9 mouse cellular contexts compared by ENCODE assay signal in genomic region chr17:25829558-25830017, GRCm38 (mm10). TPM values are rescaled to one million over a fixed set of nuclear protein-coding genes. Genes with fewer than 3 reads are reported as not detected.
DNase-seq lines count a peak whose midpoint lies in the region; ATAC-seq and TF ChIP-seq lines count a peak whose summit lies in the region.
"Had no signal": no experiment of that assay in that cellular context is flagged by ENCODE, and none has a peak within 500 bp of the region (broad histone marks: within the 10 kb centered on the region; RNA-seq: fewer than 3 reads in every experiment).

No protein-coding gene starts in this region.

- no peaks in the 10 kb centered on the region for H3K27me3 ChIP-seq in heart, embryonic 10.5 days (ENCODE audit: insufficient read depth, poor library complexity, severe bottlenecking)
- H3K27me3 ChIP-seq in heart, postnatal 0 days (ENCODE audit: control insufficient read depth, insufficient read depth, low read length): no peaks in the 10 kb centered on the region

- no peak for TF ChIP-seq CTCF in heart, postnatal 0 days (IDR thresholded peaks at IDR 0.05; ENCODE audit: low read depth)

- no peaks in the 10 kb centered on the region for H3K9me3 ChIP-seq in heart, embryonic 10.5 days
- H3K9me3 ChIP-seq in ES-E14 (ENCODE audit: control insufficient read depth, insufficient read depth, low read depth, low read length): no peaks in the 10 kb centered on the region
- no peaks in the 10 kb centered on the region for H3K9me3 ChIP-seq in heart, postnatal 0 days (replicated peaks; ENCODE audit: control insufficient read depth, low read length)
- H3K9me3 ChIP-seq: G1E had no signal

- H3K4me1 ChIP-seq in heart, embryonic 10.5 days: peaks cover 84% of the 10 kb centered on the region
- H3K4me1 ChIP-seq in ES-E14 (ENCODE audit: control insufficient read depth in 2 of 2, insufficient read depth in 2 of 2, low read length in 2 of 2, poor library complexity in 1 of 2): peaks cover 2 to 23% of the 10 kb centered on the region in 2 experiments; a peak in 2 of 4 replicates
- H3K4me1 ChIP-seq in heart, postnatal 0 days (ENCODE audit: control insufficient read depth, insufficient read depth): peaks cover 33% of the 10 kb centered on the region

- no peak for ATAC-seq in heart, postnatal 0 days (ENCODE audit: insufficient read depth, low read depth)

- peak overlapping the region; percentile 86 for H3K9ac ChIP-seq in ES-E14 (ENCODE audit: insufficient read depth, low read depth, low read length, poor library complexity, severe bottlenecking)
- peak overlapping the region; percentile 77 for H3K9ac ChIP-seq in heart, postnatal 0 days (replicated peaks; ENCODE audit: low read depth, low read length)

- WGBS in heart, embryonic 10.5 days: 37% methylated on average over 8 of the region's 8 CpGs
- 30% methylated on average over 8 of the region's 8 CpGs for WGBS in heart, postnatal 0 days
- 52% methylated on average over 8 of the region's 8 CpGs for WGBS in macrophage (ENCODE audit: missing documents)

- H3K36me3 ChIP-seq in heart, embryonic 10.5 days: peaks cover 55% of the 10 kb centered on the region
- H3K36me3 ChIP-seq in ES-E14 (ENCODE audit: control insufficient read depth, insufficient read depth, low read length, poor library complexity, severe bottlenecking) (peaks cover 47% of the 10 kb centered on the region), macrophage (ENCODE audit: inconsistent target) (peaks cover 26% of the 10 kb centered on the region; the same call in 1 of the 2 replicates)
- peaks cover 33% of the 10 kb centered on the region for H3K36me3 ChIP-seq in heart, postnatal 0 days (replicated peaks; ENCODE audit: control insufficient read depth, insufficient read depth, low read length)

- H3K27ac ChIP-seq in heart, embryonic 10.5 days: peak overlapping the region; percentile 93
- H3K27ac ChIP-seq in ES-E14 (ENCODE audit: insufficient read depth, low read depth, low read length, poor library complexity, severe bottlenecking) (peak overlapping the region; percentile 3; the same call in 1 of the 2 replicates), macrophage (peak overlapping the region; percentile 62)
- peak overlapping the region; percentile 87 for H3K27ac ChIP-seq in heart, postnatal 0 days (ENCODE audit: low read depth)

- DNase-seq in heart, embryonic 10.5 days (ENCODE audit: low spot score): no peak
- no peak for DNase-seq in heart, adult 8-10 months (ENCODE audit: low spot score)
- no peak for DNase-seq in ES-E14 (ENCODE audit: low read depth, low spot score)
- DNase-seq in heart, postnatal 0 days (ENCODE audit: low spot score): no peak
- DNase-seq in urinary bladder, postnatal 4 days (ENCODE audit: low spot score in 2 of 2): no peak
- no peak for DNase-seq in thymus, postnatal 14 days
- DNase-seq in spleen, postnatal 36 days (ENCODE audit: low spot score in 2 of 2): no peak

- no peak for TF ChIP-seq EP300 in heart, postnatal 0 days (IDR thresholded peaks at IDR 0.05; ENCODE audit: low read depth)

- H3K4me3 ChIP-seq in heart, embryonic 10.5 days: peak overlapping the region; percentile 86
- H3K4me3 ChIP-seq in ES-E14 (ENCODE audit: insufficient read depth in 1 of 2, low read depth in 1 of 2, low read length in 2 of 2, poor library complexity in 1 of 2, severe bottlenecking in 1 of 2) (peak overlapping the region; percentile 70 to 73), macrophage (ENCODE audit: inconsistent target) (peak overlapping the region; percentile 64)
- peak overlapping the region; percentile 65 for H3K4me3 ChIP-seq in heart, postnatal 0 days (ENCODE audit: low read depth, low read length)

- in situ Hi-C loops in ES-E14 (cut with MboI; ENCODE audit: low sequenced_read_pairs in 2 of 2, unreplicated experiment in 2 of 2): no loop called here

- peak overlapping the region; percentile 92 for H3K4me2 ChIP-seq in heart, postnatal 0 days (ENCODE audit: low read depth, low read length)

- peaks cover 59% of the 10 kb centered on the region for H3K79me2 ChIP-seq in macrophage (ENCODE audit: inconsistent target)

TF ChIP-seq in ES-E14, 5 proteins besides CTCF, POLR2A, EP300 and RAD21:
- no peak for TF ChIP-seq MAFK (IDR thresholded peaks at IDR 0.05; ENCODE audit: insufficient read depth, low read depth, low read length)
- no peak for TF ChIP-seq HCFC1 (IDR thresholded peaks at IDR 0.05; ENCODE audit: borderline replicate concordance, insufficient read depth, low read length)
- no peak for TF ChIP-seq CHD2 (IDR thresholded peaks at IDR 0.05; ENCODE audit: low read depth, low read length)
- no peak for TF ChIP-seq ZC3H11A (IDR thresholded peaks at IDR 0.05; ENCODE audit: borderline replicate concordance, low read depth, low read length)
- TF ChIP-seq ZNF384 (IDR thresholded peaks at IDR 0.05; ENCODE audit: low read depth, low read length): no peak
TF ChIP-seq in ES-E14: peak in this region for 0.

RNA-seq across cellular contexts. Expression of gene Jmjd8, which starts 0.9 kb away (rescaled TPM):
- 45.8 and 50.7 TPM in 2 replicates for polyA plus RNA-seq in heart, embryonic 10.5 days (2016; fragmentation: Nextera tagmentation; extraction: Ambion mirVana)
- total RNA-seq in heart, adult 8-10 months (2022): 10 to 100 TPM; 34.2 to 39.6 (median 34.8) TPM
- total RNA-seq in ES-E14 (2012; rRNA removed): 25.1 and 46.4 TPM in 2 replicates
- 32.2 and 34.6 TPM in 2 replicates for total RNA-seq in heart, postnatal 0 days (2014; rRNA removed; ENCODE audit: low replicate concordance)
- 26.1 and 26.2 TPM in 2 replicates for polyA plus RNA-seq in heart, postnatal 0 days (2015; fragmentation: Nextera tagmentation; extraction: Ambion mirVana)
- 10 to 100 TPM in 12 of 26 experiments, 1 to 10 TPM in 14; 1.8 to 31.3 (median 9.4) TPM for total RNA-seq in macrophage (2018; cell fraction: chromatin; rRNA removed)
- 10 to 100 TPM; 11.9 to 18.8 (median 14.4) TPM for total RNA-seq in macrophage (2018; cell fraction: cytosol; rRNA removed)
- 10 to 100 TPM in 20 of 26 experiments, 1 to 10 TPM in 6; 3.6 to 28.7 (median 13.0) TPM for total RNA-seq in macrophage (2018; cell fraction: nucleus; rRNA removed)
- polyA plus RNA-seq in macrophage (2018): 15.2 to 28.3 TPM (median 18.9 TPM) in 3 replicates

RNA-seq across cellular contexts. Expression of gene Stub1, which starts 3.6 kb away (rescaled TPM):
- polyA plus RNA-seq in heart, embryonic 10.5 days (2016; fragmentation: Nextera tagmentation; extraction: Ambion mirVana): 343 and 404 TPM in 2 replicates
- total RNA-seq in heart, adult 8-10 months (2022): 100 to 1,000 TPM; 129 to 137 (median 130) TPM
- total RNA-seq in ES-E14 (2012; rRNA removed): 161 and 176 TPM in 2 replicates
- total RNA-seq in heart, postnatal 0 days (2014; rRNA removed; ENCODE audit: low replicate concordance): 115 and 154 TPM in 2 replicates
- polyA plus RNA-seq in heart, postnatal 0 days (2015; fragmentation: Nextera tagmentation; extraction: Ambion mirVana): 212 and 219 TPM in 2 replicates
- 100 to 1,000 TPM in 8 of 26 experiments, 10 to 100 TPM in 18; 45.5 to 135 (median 79.3) TPM for total RNA-seq in macrophage (2018; cell fraction: chromatin; rRNA removed)
- total RNA-seq in macrophage (2018; cell fraction: cytosol; rRNA removed): 100 to 1,000 TPM in 2 of 26 experiments, 10 to 100 TPM in 24; 54.9 to 108 (median 75.5) TPM
- total RNA-seq in macrophage (2018; cell fraction: nucleus; rRNA removed): 100 to 1,000 TPM in 7 of 26 experiments, 10 to 100 TPM in 19; 52.1 to 180 (median 83.0) TPM
- polyA plus RNA-seq in macrophage (2018): 74.2 to 109 TPM (median 78.5 TPM) in 3 replicates

RNA-seq across cellular contexts. Expression of gene Wdr24, which starts 6.2 kb away (rescaled TPM):
- 21.6 and 23.0 TPM in 2 replicates for polyA plus RNA-seq in heart, embryonic 10.5 days (2016; fragmentation: Nextera tagmentation; extraction: Ambion mirVana)
- 10 to 100 TPM; 11.2 to 12.6 (median 12.1) TPM for total RNA-seq in heart, adult 8-10 months (2022)
- 28.6 and 43.4 TPM in 2 replicates for total RNA-seq in ES-E14 (2012; rRNA removed)
- 13.3 and 20.8 TPM in 2 replicates for total RNA-seq in heart, postnatal 0 days (2014; rRNA removed; ENCODE audit: low replicate concordance)
- polyA plus RNA-seq in heart, postnatal 0 days (2015; fragmentation: Nextera tagmentation; extraction: Ambion mirVana): 9.6 and 10.5 TPM in 2 replicates
- total RNA-seq in macrophage (2018; cell fraction: chromatin; rRNA removed): 10 to 100 TPM; 16.9 to 70.7 (median 36.9) TPM
- 10 to 100 TPM in 19 of 26 experiments, 1 to 10 TPM in 7; 6.7 to 16.5 (median 12.5) TPM for total RNA-seq in macrophage (2018; cell fraction: cytosol; rRNA removed)
- total RNA-seq in macrophage (2018; cell fraction: nucleus; rRNA removed): 10 to 100 TPM; 14.9 to 41.3 (median 25.4) TPM
- 8.8 to 13.8 TPM (median 9.0 TPM) in 3 replicates for polyA plus RNA-seq in macrophage (2018)

RNA-seq across cellular contexts. Expression of gene Rhbdl1, which starts 7.5 kb away (rescaled TPM):
- polyA plus RNA-seq in heart, embryonic 10.5 days (2016; fragmentation: Nextera tagmentation; extraction: Ambion mirVana): 2.3 and 4.0 TPM in 2 replicates
- total RNA-seq in heart, adult 8-10 months (2022): 1 to 10 TPM in 3 of 4 experiments, under 1 TPM in 1; 0.97 to 5.1 (median 1.6) TPM
- 1.1 and 2.6 TPM in 2 replicates for total RNA-seq in ES-E14 (2012; rRNA removed)
- 1.7 and 2.3 TPM in 2 replicates for total RNA-seq in heart, postnatal 0 days (2014; rRNA removed; ENCODE audit: low replicate concordance)
- 1.7 and 2.2 TPM in 2 replicates for polyA plus RNA-seq in heart, postnatal 0 days (2015; fragmentation: Nextera tagmentation; extraction: Ambion mirVana)
- total RNA-seq in macrophage (2018; cell fraction: chromatin; rRNA removed): 1 to 10 TPM in 25 of 26 experiments, not detected in 1; 1.1 to 9.6 (median 4.7) TPM
- under 1 TPM in 15 of 26 experiments, not detected in 11; 0.09 to 0.36 (median 0.17) TPM for total RNA-seq in macrophage (2018; cell fraction: cytosol; rRNA removed)
- total RNA-seq in macrophage (2018; cell fraction: nucleus; rRNA removed): 1 to 10 TPM in 22 of 26 experiments, under 1 TPM in 3, not detected in 1; 0.65 to 7.6 (median 2.8) TPM
- polyA plus RNA-seq in macrophage (2018): 0.16 to 0.97 TPM in 2 of 3 replicates, not detected in the other

RNA-seq across cellular contexts. Expression of gene Gm20683, which starts 12.0 kb away (rescaled TPM):
- 2.1 and 3.0 TPM in 2 replicates for polyA plus RNA-seq in heart, embryonic 10.5 days (2016; fragmentation: Nextera tagmentation; extraction: Ambion mirVana)
- total RNA-seq in heart, adult 8-10 months (2022): 1 to 10 TPM; 2.2 to 4.4 (median 3.8) TPM
- total RNA-seq in ES-E14 (2012; rRNA removed): 2.0 and 2.7 TPM in 2 replicates
- total RNA-seq in heart, postnatal 0 days (2014; rRNA removed; ENCODE audit: low replicate concordance): 3.8 TPM in 1 of 2 replicates, not detected in the other
- polyA plus RNA-seq in heart, postnatal 0 days (2015; fragmentation: Nextera tagmentation; extraction: Ambion mirVana): 1.5 and 1.8 TPM in 2 replicates
- 10 to 100 TPM in 5 of 26 experiments, 1 to 10 TPM in 20, under 1 TPM in 1; 0.62 to 15.8 (median 6.3) TPM for total RNA-seq in macrophage (2018; cell fraction: chromatin; rRNA removed)
- under 1 TPM in 21 of 26 experiments, not detected in 5; 0.03 to 0.96 (median 0.28) TPM for total RNA-seq in macrophage (2018; cell fraction: cytosol; rRNA removed)
- total RNA-seq in macrophage (2018; cell fraction: nucleus; rRNA removed): 1 to 10 TPM; 1.1 to 9.6 (median 3.3) TPM
- polyA plus RNA-seq in macrophage (2018): 0.09 to 1.1 TPM (median 0.43 TPM) in 3 replicates

Comparison
In these comparisons a context has a peak if more than half of its experiments do, and no peak if none do; other contexts are left out.
1. H3K27ac ChIP-seq: peak in every context shown above with its lines; median percentile 93 in heart, embryonic 10.5 days; 87 in heart, postnatal 0 days; 62 in macrophage; 3 in ES-E14.